Mouse (Mus musculus) kidney, postnatal 0 days (tissue): ENCODE measurements around the gene Mgarp. TPM values are rescaled to one million over a fixed set of nuclear protein-coding genes. Genes with fewer than 3 reads are reported as not detected.

ENCODE experiments used
- ATAC-seq: fragments of 200-750 bp; cut with Nextera tagmentation; replicated peaks from 2 replicates; pipeline ENCODE4 v1.8.0; 2017; ENCODE audit warnings: low read depth, moderate number of reproducible peaks, moderate TSS enrichment, moderate library complexity; ENCODE audit not compliant: low FRiP score
- DNase-seq: peaks from one replicate; pipeline ENCODE4 v3.0.0-alpha.2; 2016; ENCODE audit warnings: low spot score
- H3K27ac ChIP-seq: fragments of 300-500 bp; sonication (generic); 2 replicates; pipeline ENCODE4 v1.5.1; 2014; ENCODE audit warnings: mild to moderate bottlenecking
- H3K27me3 ChIP-seq: fragments of 300-500 bp; sonication (generic); 2 replicates; pipeline ENCODE4 v1.6.1; 2014; ENCODE audit warnings: low read length, mixed read lengths; ENCODE audit not compliant: insufficient read depth
- H3K36me3 ChIP-seq: fragments of 300-500 bp; sonication (generic); 2 replicates; pipeline ENCODE4 v1.6.1; 2014; ENCODE audit warnings: low read length, mixed read lengths; ENCODE audit not compliant: insufficient read depth
- H3K4me1 ChIP-seq: fragments of 300-500 bp; sonication (generic); replicated peaks from 2 replicates; pipeline ENCODE4 v1.6.1; 2014; ENCODE audit warnings: antibody characterized with exemption, low read length, mixed read lengths; ENCODE audit not compliant: insufficient read depth
- H3K4me2 ChIP-seq: fragments of 300-500 bp; sonication (generic); 2 replicates; pipeline ENCODE4 v1.6.1; 2014; ENCODE audit warnings: mild to moderate bottlenecking, low read length, moderate library complexity, mixed read lengths
- H3K4me3 ChIP-seq: fragments of 300-500 bp; sonication (generic); replicated peaks from 2 replicates; pipeline ENCODE4 v1.5.1; 2014; ENCODE audit warnings: low read depth, low read length
- H3K9ac ChIP-seq: fragments of 300-500 bp; sonication (generic); 2 replicates; pipeline ENCODE4 v1.6.1; 2014; ENCODE audit warnings: low read depth, low read length
- H3K9me3 ChIP-seq: fragments of 300-500 bp; sonication (generic); replicated peaks from 2 replicates; pipeline ENCODE4 v1.6.1; 2016; ENCODE audit warnings: low read length, inconsistent platforms, mixed read lengths
- CTCF ChIP-seq: IDR thresholded peaks from 2 replicates; pipeline ENCODE4 v1.5.1; 2016; ENCODE audit warnings: antibody characterized with exemption, low read depth, mild to moderate bottlenecking, moderate library complexity
- WGBS: fragments of 180-500 bp; shearing (Covaris S2); extraction: QIAGEN DNeasy Blood & Tissue Kit; methylation state at CpG from one replicate; pipeline ENCODE4 v1.1.7; 2014; 5-methylcytosine and 5-hydroxymethylcytosine counted together
- polyA plus RNA-seq: library from polyadenylated mRNA; unstranded; fragments of >200 nt; fragmentation: Nextera tagmentation; extraction: Ambion mirVana; gene quantifications from 2 replicates; pipeline ENCODE4 v1.2.1, GENCODE M21; 2015

Gene Mgarp
- polyA plus RNA-seq, 1 experiment from 2014 or later, result 0.76 TPM

GRCm38 (mm10) chr3:51417485-51417884, 20.9 kb upstream of the Mgarp start:
- 40% methylated on average over 2 of the region's 2 CpGs for WGBS
- DNase-seq, result no peak
- peak overlapping the region; percentile 70 for H3K4me2 ChIP-seq
- peaks cover 12% of the 10 kb centered on the region for H3K4me1 ChIP-seq
- ATAC-seq, result no peak
- no peaks in the 10 kb centered on the region for H3K36me3 ChIP-seq
- peak overlapping the region; percentile 99 for H3K4me3 ChIP-seq
- TF ChIP-seq CTCF, result peak; percentile 23; the same call in 1 of the 2 replicates
- no peak overlapping the region for H3K27ac ChIP-seq
- H3K27me3 ChIP-seq, result no peaks in the 10 kb centered on the region
- H3K9me3 ChIP-seq, result no peaks in the 10 kb centered on the region
- H3K9ac ChIP-seq, result peak overlapping the region; percentile 98; the same call in 1 of the 2 replicates

GRCm38 (mm10) chr3:51417135-51417458, 20.6 kb upstream of the Mgarp start:
- DNase-seq (no peak), ATAC-seq (no peak)
- Histone ChIP-seq H3K36me3 (no peaks in the 10 kb centered on the region), H3K4me2 (peak overlapping the region; percentile 70), H3K9me3 (no peaks in the 10 kb centered on the region), H3K4me1 (peaks cover 12% of the 10 kb centered on the region), H3K9ac (peak overlapping the region; percentile 98), H3K27ac (peak overlapping the region; percentile 96), H3K4me3 (peak overlapping the region; percentile 99), H3K27me3 (no peaks in the 10 kb centered on the region)
- WGBS, result 7% methylated on average over 8 of the region's 8 CpGs
- no peak for TF ChIP-seq CTCF

- WGBS, result under 1% methylated on average over 52 of the region's 68 CpGs
- ATAC-seq (peak; percentile 42), DNase-seq (peak; percentile 66)
- peak overlapping the region; percentile 99 for H3K4me3 ChIP-seq
- H3K9ac ChIP-seq, result peak overlapping the region; percentile 98
- no peaks in the 10 kb centered on the region for H3K9me3 ChIP-seq
- H3K27me3 ChIP-seq, result no peaks in the 10 kb centered on the region
- no peaks in the 10 kb centered on the region for H3K36me3 ChIP-seq
- peaks cover 12% of the 10 kb centered on the region for H3K4me1 ChIP-seq
- H3K4me2 ChIP-seq, result peak overlapping the region; percentile 70
- TF ChIP-seq CTCF, result no peak
- peak overlapping the region; percentile 96 for H3K27ac ChIP-seq
Measured at GRCm38 (mm10) chr3:51416364-51417134, 20.0 kb upstream of the Mgarp start.

- no peaks in the 10 kb centered on the region for H3K36me3 ChIP-seq
- WGBS, result 1% methylated on average over 21 of the region's 30 CpGs
- peaks cover 12% of the 10 kb centered on the region for H3K4me1 ChIP-seq
- peak overlapping the region; percentile 98 for H3K9ac ChIP-seq
- H3K4me2 ChIP-seq, result peak overlapping the region; percentile 70
- H3K27ac ChIP-seq, result peak overlapping the region; percentile 96
- H3K4me3 ChIP-seq, result peak overlapping the region; percentile 99
- peak; percentile 55 for ATAC-seq
- no peak for TF ChIP-seq CTCF
- no peak for DNase-seq
- no peaks in the 10 kb centered on the region for H3K27me3 ChIP-seq
- no peaks in the 10 kb centered on the region for H3K9me3 ChIP-seq
Measured at GRCm38 (mm10) chr3:51416073-51416363, 19.5 kb upstream of the Mgarp start.

- Histone ChIP-seq H3K27me3 (no peaks in the 10 kb centered on the region), H3K4me3 (peak within 1 kb of the TSS; percentile 99), H3K9ac (peak within 1 kb of the TSS; percentile 98), H3K4me2 (peak within 1 kb of the TSS; percentile 70), H3K27ac (peak within 1 kb of the TSS; percentile 96), H3K36me3 (no peaks in the 10 kb centered on the region), H3K4me1 (peaks cover 12% of the 10 kb centered on the region), H3K9me3 (no peaks in the 10 kb centered on the region)
- no peak for TF ChIP-seq CTCF
- peak; percentile 97 for DNase-seq
- peak; percentile 91 for ATAC-seq
- WGBS, result 4% methylated on average over 43 of the region's 43 CpGs
Measured at GRCm38 (mm10) chr3:51415098-51416072, 18.8 kb upstream of the Mgarp start, which contains the start of gene Naa15. Naa15 (plus strand) TSS chr3:51415148.

- no peak overlapping the region for H3K9ac ChIP-seq
- no peaks in the 10 kb centered on the region for H3K9me3 ChIP-seq
- no peak overlapping the region for H3K27ac ChIP-seq
- H3K4me1 ChIP-seq, result peaks cover 9% of the 10 kb centered on the region
- TF ChIP-seq CTCF, result no peak
- DNase-seq (no peak), ATAC-seq (no peak)
- no peaks in the 10 kb centered on the region for H3K36me3 ChIP-seq
- H3K4me3 ChIP-seq, result no peak overlapping the region
- no peaks in the 10 kb centered on the region for H3K27me3 ChIP-seq
- WGBS, result 73% methylated on average over 1 of the region's 1 CpGs
- no peak overlapping the region for H3K4me2 ChIP-seq
Measured at GRCm38 (mm10) chr3:51413276-51413675, 16.7 kb upstream of the Mgarp start.
